Mouse (Mus musculus): ENCODE measurements around the gene Six1. TPM values are rescaled to one million over a fixed set of nuclear protein-coding genes. Genes with fewer than 3 reads are reported as not detected.

Six1 gene
- total RNA-seq, 2 experiments from 2014 or later = not detected

Other genes starting within 250 kb of the Six1 start
- gene Six6, start 114.0 kb downstream of the Six1 start, total RNA-seq (2015; ENCODE audit: low replicate concordance) = not detected in 2 replicates
- not detected in 2 replicates for gene Six6, start 114.0 kb downstream of the Six1 start, total RNA-seq (2017; ENCODE audit: low replicate concordance)
- not detected in 2 replicates for gene 4930447C04Rik, start 113.1 kb downstream of the Six1 start, total RNA-seq (2015; ENCODE audit: low replicate concordance)
- gene 4930447C04Rik, start 113.1 kb downstream of the Six1 start, total RNA-seq (2017; ENCODE audit: low replicate concordance) = not detected in 2 replicates
- gene Six4, start 59.6 kb upstream of the Six1 start, total RNA-seq (2015; ENCODE audit: low replicate concordance) = not detected in 2 replicates
- not detected in 2 replicates for gene Six4, start 59.6 kb upstream of the Six1 start, total RNA-seq (2017; ENCODE audit: low replicate concordance)
- 7.7 and 8.4 TPM in 2 replicates for gene Mnat1, start 69.8 kb upstream of the Six1 start, total RNA-seq (2015; ENCODE audit: low replicate concordance)
- 3.9 and 6.0 TPM in 2 replicates for gene Mnat1, start 69.8 kb upstream of the Six1 start, total RNA-seq (2017; ENCODE audit: low replicate concordance)
- 4.6 and 14.4 TPM in 2 replicates for gene Trmt5, start 232.8 kb upstream of the Six1 start, total RNA-seq (2015; ENCODE audit: low replicate concordance)
- gene Trmt5, start 232.8 kb upstream of the Six1 start, total RNA-seq (2017; ENCODE audit: low replicate concordance) = 2.4 and 8.1 TPM in 2 replicates
- 0.63 and 2.7 TPM in 2 replicates for gene Slc38a6, start 232.9 kb upstream of the Six1 start, total RNA-seq (2015; ENCODE audit: low replicate concordance)
- 0.68 and 4.5 TPM in 2 replicates for gene Slc38a6, start 232.9 kb upstream of the Six1 start, total RNA-seq (2017; ENCODE audit: low replicate concordance)